Mouse (Mus musculus): Measurements from ENCODE around the gene Cdc25b.

Gene Cdc25b

DNA sequence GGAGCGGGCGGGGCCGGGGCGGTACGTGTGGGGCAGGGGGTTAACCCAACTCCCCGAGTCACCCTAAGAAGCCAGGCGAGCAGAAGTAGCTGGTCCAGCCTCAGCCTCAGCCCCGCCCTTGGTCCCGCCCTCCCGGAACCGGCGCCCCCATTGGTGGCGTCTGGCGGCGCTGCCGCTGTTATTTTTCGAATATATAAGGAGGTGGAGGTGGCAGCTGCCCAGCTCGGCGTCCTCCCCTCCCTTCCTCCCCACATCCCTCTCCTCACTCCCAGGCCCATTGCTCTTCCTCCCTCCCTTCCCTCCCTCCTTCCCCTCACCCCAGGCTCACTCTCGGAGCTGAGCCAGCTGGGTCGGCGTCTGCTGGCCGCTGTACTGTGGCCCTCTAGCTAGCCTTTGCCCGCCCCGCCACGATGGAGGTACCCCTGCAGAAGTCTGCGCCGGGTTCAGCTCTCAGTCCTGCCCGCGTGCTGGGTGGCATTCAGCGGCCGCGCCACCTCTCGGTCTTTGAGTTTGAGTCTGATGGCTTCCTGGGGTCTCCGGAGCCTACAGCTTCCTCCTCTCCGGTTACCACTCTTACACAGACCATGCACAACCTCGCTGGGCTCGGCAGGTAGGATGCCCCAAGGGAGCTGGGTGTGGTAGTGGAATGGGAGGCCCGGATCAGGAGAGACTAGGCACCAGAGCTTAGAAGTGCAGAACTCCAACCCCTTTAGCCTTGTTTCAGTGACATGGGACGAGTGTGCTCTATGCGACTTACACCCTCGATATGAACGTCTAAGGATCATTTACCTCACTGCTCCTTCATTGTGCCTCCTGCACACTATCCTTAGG lies at the start of gene Cdc25b, which contains the start of gene Spef1:
Cdc25b (plus strand) TSS at position 179 of the 831 bp plus-strand sequence.
Spef1 (minus strand) TSS at position 512 of the 831 bp plus-strand sequence.
- in situ Hi-C loops (cut with MboI, MseI): loop anchor here (10.0 to 25.0 kb wide), 2 partner anchors 338 to 2000 kb away; partner anchors contain the start of gene Slc20a1

DNA sequence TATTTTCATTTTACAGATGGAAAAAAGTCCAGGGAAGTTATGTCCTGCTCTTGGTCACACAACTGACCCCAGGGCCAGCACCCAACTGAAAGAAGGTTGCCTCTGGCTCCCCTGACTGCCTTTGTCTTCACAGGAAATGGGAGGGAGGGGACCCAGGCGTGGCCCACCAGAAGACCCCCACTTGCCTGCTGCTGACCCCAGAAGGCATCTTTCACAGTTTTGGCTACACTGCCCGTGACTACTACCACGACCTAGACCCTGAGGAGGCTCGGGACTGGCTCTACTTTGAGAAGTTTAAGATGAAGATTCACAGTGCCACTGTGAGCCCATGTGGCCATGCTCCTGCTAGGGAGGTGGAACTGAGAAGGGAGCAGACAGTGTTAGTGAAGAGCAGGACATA lies 48.5 kb upstream of the Cdc25b start:
- in situ Hi-C loops (cut with MboI, MseI): no loop called here

DNA sequence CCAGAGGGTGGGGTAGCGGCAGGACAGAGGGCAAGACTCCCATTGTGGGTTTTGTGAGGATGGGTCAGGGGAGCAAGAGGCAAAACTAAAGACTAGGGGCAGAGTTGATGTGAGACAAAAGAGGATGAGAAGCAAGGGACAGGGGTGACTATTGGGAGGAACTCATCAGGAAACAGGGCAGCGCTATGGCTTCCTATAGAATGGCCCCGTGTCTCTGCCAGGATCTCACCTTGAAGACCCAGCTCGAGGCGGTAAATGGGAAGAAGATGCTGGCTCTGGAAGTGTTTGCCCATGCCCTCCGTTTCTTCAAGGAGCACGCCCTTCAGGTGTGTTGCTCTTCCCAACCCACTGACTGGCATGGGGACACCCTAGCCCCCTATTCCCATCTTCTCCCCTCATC lies 48.0 kb upstream of the Cdc25b start:
- in situ Hi-C loops (cut with MboI, MseI): no loop called here

DNA sequence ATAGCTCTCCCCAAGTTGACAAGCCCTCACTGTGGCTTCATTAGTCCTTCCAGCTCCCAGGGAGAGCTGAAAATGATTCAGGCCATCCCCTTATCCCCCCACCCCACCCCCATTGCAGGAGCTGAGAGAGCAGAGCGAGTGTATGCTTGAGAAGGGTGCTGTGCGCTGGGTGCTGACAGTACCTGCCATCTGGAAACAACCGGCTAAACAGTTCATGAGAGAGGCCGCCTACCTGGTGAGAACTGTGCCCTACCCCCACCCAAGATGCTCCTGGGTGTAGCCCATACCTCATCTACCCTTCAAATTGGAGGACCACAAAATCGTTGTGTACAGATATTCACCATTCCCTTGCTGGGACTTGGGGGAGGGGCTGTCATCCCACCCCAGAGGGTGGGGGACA lies 47.5 kb upstream of the Cdc25b start:
- in situ Hi-C loops (cut with MboI, MseI): no loop called here

- in situ Hi-C loops (cut with MboI, MseI): loop anchor here (5.0 kb wide), 1 partner anchor 48 kb away; no protein-coding TSS in a partner anchor
Observed at GRCm38 (mm10) chr2:131139886-131140532, 46.7 kb upstream of the Cdc25b start.

GRCm38 (mm10) chr2:131140533-131140905 lies 46.2 kb upstream of the Cdc25b start:
- in situ Hi-C loops (cut with MboI, MseI): loop anchor here (5.0 kb wide), 1 partner anchor 48 kb away; no protein-coding TSS in a partner anchor

- in situ Hi-C loops (cut with MboI, MseI): loop anchor here (5.0 kb wide), 1 partner anchor 49 kb away; no protein-coding TSS in a partner anchor
Observed at GRCm38 (mm10) chr2:131141336-131141986, 45.3 kb upstream of the Cdc25b start.

DNA sequence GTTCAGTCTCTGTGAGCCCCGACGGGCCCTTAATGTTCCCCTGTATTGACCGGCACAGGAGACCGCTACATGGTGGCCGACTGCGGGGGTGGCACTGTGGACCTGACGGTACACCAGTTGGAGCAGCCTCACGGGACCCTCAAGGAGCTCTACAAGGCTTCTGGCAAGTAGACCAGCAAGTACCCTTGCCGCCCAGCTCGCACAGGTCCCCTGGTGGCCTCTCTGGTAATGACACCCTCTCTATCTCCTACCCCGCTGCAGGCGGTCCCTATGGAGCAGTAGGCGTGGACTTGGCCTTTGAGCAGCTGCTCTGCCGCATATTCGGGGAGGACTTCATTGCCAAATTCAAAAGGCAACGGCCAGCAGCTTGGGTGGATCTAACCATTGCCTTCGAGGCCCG lies 44.2 kb upstream of the Cdc25b start:
- in situ Hi-C loops (cut with MboI, MseI): loop anchor here (5.0 kb wide), 1 partner anchor 50 kb away; no protein-coding TSS in a partner anchor

GRCm38 (mm10) chr2:131143007-131143780 lies 43.6 kb upstream of the Cdc25b start:
- in situ Hi-C loops (cut with MboI, MseI): loop anchor here (5.0 kb wide), 1 partner anchor 51 kb away; no protein-coding TSS in a partner anchor

GRCm38 (mm10) chr2:131145121-131145520 lies 41.6 kb upstream of the Cdc25b start:
- in situ Hi-C loops (cut with MboI, MseI): no loop called here

DNA sequence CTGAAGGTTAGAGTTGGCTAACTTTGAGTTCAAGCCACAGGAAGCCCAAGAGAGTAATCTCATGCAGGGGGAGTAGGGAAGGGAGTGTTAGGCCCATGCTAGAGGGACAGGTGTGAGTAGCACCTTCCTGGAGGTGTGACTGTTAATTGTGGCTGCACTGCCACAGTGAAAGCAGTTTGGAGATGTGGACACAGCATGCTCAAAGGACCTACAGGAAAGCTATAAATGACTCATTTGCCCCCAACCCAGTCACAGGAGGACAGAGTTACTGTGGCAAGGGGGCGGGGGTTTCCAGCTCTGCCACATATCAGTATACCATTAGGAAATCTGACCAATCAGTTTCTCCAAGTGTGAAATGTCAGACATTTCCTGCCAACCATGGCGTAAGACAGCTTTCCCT lies 41.2 kb upstream of the Cdc25b start:
- in situ Hi-C loops (cut with MboI, MseI): no loop called here

GRCm38 (mm10) chr2:131146193-131147042 lies 40.3 kb upstream of the Cdc25b start:
- in situ Hi-C loops (cut with MboI, MseI): no loop called here

DNA sequence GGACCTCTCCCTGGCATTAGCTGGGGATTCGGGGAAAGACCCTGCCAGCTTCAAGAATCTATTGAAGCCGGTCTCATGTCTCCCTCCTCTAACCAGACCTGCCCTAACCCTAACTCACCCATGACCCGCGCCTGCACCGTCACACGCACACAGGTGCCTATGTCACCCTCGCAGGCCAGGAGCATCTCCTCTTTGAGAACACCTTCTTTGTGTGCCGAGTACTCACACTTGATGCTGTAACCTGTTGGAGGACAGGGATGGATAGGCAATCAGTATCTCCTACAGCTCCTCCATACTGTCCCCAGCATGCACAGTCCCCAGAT lies 39.7 kb upstream of the Cdc25b start:
- in situ Hi-C loops (cut with MboI, MseI): no loop called here

DNA sequence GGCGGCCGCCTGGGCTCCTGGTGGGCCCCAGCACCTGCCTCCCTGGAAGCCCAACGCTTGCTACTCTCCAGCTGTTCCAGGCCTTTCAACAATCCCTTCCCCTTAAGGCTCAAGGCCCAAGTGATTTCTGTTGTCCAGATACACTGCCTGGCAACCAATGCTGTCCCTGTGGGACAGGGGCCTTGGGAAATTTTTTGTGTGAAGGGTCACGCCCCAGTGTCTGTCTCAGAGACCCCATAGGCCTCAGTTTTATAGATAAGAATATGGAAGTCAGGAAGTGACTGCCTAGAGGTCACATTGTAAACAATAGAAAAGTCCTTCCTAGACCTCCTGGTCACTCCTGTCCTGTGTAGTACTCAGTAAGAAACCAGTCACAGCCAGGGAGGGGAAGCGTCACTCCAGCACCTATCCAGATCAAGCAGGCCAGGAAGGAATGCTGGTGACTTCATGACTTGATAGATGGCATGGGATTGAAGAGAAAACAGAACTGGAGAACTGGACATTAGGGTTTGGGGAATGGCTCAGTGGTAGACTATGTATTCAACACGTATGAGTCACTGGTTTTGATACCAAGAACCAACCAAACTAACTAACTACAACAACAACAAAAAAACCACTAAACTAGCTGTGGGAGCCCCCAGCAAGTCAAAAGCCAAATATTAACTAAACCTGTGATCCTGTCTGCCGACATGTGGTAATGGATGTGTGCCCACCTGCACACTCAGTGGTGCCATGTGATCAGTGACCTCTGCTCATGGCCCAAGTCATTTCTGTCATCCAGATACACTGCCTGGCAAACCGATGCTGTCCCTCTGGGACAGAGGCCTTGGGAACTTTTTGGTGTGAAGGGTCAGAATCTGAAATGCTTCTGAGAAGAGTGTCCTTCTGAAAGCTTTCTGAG lies 38.1 kb upstream of the Cdc25b start:
- in situ Hi-C loops (cut with MboI, MseI): no loop called here

DNA sequence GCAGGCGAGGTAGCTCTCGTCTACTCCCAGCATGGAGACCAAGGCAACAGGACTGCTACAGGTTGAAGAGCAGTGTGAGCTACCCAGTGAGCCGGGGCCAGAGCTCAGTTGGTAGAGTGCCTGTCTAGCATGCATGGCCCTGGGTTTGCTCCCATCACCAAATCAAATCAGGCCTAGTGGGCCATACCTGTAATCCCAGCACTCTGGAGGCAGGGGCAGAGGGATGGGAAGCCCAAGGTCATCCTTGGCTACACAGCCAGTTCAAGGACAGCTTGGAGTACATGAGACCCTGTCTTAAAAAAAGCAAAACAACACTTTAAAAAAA lies 37.5 kb upstream of the Cdc25b start:
- in situ Hi-C loops (cut with MboI, MseI): no loop called here

- in situ Hi-C loops (cut with MboI, MseI): no loop called here
Observed at GRCm38 (mm10) chr2:131152166-131152730, 34.5 kb upstream of the Cdc25b start.

GRCm38 (mm10) chr2:131154036-131154435 lies 32.7 kb upstream of the Cdc25b start:
- in situ Hi-C loops (cut with MboI, MseI): no loop called here

DNA sequence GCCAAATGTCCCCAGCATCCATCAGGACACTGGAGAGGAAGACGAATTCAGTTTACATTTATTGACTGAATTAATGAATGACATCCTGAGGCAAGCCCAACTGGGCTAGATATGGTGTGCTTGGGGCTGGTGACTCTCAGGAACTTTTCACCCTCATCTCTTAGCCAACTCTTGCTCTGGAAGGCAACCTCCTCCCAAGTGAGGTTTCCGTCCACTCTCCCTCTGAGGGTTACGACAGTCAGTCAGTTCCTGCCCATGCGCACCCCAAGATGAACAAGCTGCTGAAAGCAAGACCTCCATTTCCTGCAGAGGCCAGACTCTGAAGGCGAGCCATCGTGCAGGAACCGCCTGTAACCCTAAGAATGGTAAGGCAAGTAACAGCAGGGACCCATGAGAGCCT lies 29.8 kb upstream of the Cdc25b start:
- in situ Hi-C loops (cut with MboI, MseI): no loop called here

GRCm38 (mm10) chr2:131159491-131159910 lies 27.2 kb upstream of the Cdc25b start:
- in situ Hi-C loops (cut with MboI, MseI): no loop called here
